Mouse (Mus musculus) skeletal muscle tissue, adult 2 months (tissue): ENCODE data around the gene Fggy.

Experiments
- DNase-seq: peaks from one replicate; pipeline ENCODE4 v3.0.0-alpha.2; 2012; ENCODE audit warnings: low read depth, low spot score

Fggy gene

DNA sequence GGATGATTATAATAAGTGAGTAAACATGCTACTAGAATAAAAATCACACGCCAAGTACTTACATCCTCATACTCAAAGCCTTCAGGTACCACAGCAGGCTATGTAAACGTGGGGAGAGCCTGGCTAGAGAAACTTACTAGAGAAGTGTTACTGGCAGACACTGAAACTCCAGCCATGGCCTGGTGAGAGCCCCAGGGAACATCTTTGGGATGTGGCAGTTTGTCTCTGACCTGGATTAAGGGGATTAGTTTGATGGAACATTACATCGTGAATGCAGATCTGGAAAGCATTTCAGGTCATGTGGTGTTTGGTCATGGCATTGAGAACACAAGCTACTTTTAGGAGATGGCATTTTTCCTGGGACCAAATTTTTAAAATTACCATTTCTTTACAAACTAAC is 303.3 kb downstream of the Fggy start:
- peak; percentile 53 for DNase-seq

DNA sequence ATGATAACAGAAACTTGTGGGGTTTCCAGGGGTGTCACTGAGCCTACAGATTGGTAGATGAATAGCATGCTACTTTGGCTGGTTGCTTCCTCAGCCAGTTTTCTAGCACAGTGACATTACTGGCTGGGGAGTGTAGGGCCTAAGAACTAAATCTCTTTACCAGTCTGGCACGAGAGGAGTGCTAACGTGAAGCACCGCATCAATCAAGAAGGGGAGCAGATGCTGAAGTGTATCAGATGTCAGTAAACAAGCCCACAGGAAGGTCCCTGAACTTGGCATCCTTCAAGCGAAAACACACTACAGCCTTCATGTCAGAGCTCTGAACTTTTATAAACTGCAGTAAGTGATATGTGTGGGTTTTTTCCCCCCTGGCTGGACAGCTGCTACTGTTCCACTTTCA is 303.8 kb downstream of the Fggy start:
- peak; percentile 93 for DNase-seq

DNA sequence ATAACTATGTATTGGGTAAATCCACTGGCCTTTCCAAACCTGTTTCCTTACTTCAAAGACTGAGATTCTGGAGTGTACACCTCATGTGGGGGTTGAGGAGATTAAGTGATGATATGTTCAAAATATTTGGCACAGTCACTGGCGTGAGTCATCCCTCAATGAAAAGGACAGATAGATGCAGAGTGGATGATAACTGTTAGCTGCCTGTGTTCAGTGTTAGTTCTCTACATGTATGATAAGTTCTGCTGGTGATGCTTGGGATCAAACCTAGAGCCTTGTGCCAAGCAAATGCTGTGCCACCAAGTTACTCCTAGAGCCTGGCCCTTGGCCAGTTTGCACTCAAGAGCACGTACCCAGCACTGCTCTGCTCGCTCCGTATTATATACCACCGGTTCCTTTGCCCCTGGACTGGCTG is 304.4 kb downstream of the Fggy start:
- peak; percentile 75 for DNase-seq

DNA sequence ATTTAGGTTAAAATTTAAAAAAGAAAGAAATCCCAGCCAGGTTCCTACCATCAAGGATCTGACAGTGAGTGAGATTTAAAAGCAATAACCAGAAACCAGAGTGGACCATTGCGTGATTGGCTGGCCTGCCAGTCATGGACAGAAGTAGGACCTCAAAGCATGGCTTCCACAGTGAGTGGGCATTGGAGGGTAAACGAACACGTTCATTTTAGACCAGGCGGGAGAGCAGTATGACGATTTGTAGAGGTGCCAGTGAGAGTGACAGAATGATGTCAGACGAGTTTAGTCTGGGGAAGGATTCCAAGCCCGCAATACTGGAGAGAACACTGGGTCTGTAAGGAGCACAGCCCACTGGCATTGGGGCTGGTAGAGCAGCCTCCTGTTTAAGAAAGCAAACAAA is 305.0 kb downstream of the Fggy start:
- no peak for DNase-seq

DNA sequence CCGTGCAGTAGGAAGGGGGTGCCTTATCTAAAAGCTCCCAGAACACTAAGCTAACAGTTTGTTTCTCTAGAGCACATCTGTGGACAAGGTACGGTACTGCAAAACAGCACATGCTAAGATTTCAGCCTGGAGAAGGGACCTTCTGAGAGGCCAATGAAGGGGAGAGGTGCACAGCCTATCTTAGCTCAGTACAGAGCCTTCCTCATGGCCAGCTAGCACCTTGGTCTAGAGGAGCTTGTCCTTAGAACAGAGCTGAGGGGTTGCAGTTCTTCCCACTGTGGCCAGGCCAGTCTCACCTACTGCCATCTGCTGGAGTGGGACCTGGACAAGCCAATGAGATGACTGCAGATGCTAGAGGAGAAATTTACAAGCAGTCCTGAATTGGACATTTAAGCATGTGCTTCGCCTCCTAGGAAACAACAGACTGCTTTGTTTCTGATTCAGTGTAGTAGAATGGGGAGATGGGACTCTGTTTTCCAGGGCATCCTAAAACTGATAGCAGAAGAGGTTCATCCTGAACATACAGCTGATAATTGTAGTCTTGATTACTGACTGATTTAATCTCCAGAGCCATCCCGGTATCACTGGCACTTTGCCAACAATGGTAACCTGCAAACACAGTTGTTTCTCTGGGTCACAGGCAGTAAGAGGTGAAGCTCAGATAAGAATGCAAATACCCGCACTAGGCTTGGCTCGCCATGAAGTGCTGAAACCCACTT is 305.6 kb downstream of the Fggy start:
- no peak for DNase-seq

DNA sequence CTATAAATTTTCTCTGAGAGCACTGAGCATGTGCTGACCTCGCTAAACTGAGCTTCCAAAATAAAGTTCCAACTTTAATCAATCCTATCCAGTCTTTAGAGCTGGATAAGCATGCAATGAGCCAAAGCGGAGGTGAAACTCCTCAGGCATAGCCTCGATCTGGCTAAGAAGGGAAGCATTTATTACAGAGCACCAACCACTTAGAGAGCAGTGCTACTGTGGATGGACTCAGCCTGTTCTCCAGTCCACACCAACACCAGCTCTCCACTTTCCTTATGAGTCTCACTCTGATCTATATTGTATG is 306.1 kb downstream of the Fggy start:
- DNase-seq, result no peak

DNA sequence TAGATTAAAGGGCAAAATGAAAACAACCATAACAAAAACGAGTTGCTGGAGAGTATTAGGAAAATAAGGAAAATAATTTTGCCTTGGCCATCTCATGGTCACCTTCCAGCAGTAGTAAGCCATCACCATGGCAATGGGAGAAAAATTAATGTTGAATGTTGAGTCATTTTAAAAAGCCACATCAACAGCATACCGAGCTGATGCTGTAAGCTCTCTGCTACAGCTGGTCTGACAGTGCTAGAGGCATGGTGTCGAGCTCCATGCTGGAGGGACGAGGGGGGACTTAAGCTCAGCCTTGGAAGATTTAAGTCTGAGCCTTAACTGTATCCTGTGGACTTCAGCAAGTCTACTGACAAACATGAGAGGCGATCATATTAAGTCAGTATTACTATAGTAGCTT is 307.9 kb downstream of the Fggy start:
- DNase-seq, result peak; percentile 38

DNA sequence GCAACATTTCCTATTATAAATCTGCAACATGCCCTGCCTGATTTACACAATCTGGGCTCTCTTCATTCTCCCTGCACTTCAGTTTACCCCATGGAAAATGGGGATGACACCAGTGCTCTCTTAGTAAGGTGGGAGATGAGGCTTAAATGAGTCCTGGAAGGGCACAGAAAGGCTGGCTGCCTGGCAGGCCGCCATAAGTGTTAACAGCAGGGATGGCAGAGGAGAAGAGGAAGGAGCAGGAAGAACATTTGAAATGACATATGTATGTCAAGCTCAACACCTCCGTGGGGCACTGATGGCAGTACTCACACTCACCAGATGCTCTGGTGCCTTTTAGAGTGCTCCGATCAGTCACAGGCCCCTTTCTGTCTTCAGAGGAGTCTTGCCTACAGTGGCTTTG is 308.6 kb downstream of the Fggy start:
- no peak for DNase-seq

DNA sequence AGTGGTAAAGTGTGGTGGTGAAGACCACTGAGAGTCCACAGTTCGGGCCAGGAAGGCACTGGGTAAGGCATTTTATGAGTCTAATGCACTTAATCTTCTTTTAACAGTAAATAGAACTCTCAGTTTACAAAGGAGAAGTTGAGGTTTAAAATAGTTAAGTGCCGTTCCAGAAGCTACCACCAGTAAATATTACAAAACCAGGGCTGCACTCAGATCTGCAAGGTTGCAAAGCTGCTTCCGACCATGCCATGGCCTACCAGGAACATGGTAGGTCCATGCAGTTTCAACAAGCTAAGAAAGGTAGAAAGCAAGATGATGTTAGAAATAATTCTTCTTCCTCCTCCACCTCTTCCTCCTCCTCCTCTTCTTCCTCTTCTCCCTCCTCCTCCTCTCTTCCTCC is 309.8 kb downstream of the Fggy start:
- no peak for DNase-seq

DNA sequence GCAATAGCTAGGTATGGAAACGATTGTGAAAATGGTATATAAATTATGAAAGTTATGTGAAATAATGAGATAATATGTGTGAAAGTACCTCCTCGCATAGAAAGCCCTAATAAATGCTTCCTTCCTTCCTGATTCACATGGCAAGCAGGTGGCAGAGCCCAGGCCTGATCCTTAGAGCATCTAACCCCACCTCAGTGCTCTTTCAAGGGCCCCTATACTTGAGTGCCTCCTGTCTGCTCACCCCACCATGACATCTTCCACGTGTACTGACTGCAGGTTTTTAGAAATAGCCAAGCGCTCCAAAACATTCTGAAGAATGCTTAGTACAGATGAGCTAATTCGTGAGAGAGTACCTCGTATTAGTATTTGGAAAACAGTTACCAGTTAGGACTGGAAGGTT is 311.0 kb downstream of the Fggy start:
- no peak for DNase-seq

DNA sequence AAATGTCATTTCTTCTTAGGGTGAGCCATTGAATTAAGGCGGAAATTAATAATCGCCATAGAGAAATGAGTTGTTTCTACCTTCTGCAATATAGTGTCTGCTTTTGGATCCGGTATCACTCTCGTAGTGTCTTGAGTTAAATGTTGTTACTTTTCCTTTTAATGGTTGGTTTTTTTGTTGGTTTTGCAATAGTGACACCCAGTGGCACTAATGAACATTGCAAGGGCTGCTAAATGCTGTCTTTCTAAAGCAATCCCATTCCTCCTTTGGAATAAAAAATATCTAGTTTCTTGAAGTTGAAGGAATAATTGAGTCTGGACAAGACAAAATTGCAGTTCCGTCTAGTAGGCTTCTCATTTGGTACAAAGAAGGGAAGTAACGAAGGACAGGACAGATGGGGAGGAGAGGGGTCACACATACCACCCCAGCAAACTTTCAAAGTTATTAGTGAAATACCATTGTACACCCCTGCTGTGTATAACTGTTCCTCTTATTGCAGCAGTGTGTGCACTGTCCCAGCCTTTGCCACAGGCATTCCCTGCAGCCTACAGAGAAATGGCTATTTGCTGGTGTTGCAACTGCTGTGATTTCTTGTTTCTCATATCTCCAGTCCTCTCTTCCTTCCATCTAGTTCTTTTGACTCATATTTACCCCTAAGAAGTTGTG is 314.0 kb downstream of the Fggy start:
- DNase-seq, result peak; percentile 40

DNA sequence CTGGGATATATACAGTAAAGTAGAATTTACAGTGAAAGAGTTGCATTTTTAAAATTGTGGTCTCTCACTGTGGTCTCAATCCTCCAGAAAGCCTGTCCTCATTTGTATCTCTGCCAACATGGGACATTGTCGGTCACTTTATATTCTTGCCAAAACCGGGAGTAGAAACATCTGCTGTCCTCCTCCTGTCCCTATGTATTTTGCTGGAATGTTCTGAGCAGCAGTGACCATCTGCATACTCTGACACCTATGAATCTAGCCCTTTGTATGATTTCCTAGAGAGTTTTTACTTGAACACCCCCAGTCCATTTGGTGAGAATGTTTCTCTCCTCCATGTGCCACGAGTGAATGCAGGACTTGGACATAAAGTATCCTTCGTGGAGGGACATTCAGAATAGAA is 318.6 kb downstream of the Fggy start:
- no peak for DNase-seq

DNA sequence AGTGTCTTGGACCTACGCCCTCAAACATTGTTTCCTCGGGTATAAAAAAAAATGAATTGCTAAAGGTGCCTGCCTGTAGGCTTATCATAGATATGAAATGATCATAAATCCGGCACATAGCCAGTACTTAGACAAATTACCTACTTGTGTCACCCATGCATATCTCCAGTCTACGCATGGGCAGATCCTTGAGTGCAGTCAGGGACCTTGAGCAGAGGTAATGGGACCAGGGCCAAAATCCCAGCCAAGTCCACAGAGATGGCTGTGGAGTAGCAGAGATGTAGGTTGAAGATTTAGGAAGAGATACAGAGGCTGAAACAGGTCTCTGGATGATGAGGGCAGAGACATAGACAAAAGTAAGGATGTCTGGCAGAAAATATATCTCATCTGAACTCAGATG is 320.1 kb downstream of the Fggy start:
- DNase-seq, result no peak

DNA sequence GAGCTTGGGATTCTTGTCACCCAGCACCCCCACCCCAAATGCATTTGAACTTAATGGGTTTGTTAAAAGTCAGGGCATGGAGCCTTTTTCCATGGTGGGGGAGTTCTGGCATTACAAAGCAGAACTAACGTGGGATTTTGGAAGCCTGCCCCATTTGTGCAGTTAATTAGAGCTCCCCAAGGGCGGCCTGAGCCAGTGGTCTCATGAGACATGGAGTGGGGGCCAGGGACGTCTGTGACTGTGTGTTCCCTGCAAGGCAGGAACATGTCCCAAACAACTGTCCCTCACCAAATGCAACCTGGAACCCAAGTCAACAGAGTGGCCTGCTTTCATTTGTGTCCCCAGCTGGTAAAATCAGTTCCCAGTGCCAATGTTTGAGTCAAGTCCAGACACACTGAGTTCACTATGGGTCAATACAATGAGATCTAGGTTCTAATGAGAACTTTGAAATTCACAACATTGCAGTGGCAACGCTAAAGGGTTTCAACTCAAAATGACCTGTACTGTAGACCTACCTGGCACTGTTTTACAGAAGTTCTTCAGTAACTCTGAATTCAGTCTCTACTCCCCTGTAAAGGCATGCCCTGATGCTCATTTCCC is 324.5 kb downstream of the Fggy start:
- DNase-seq, result no peak

DNA sequence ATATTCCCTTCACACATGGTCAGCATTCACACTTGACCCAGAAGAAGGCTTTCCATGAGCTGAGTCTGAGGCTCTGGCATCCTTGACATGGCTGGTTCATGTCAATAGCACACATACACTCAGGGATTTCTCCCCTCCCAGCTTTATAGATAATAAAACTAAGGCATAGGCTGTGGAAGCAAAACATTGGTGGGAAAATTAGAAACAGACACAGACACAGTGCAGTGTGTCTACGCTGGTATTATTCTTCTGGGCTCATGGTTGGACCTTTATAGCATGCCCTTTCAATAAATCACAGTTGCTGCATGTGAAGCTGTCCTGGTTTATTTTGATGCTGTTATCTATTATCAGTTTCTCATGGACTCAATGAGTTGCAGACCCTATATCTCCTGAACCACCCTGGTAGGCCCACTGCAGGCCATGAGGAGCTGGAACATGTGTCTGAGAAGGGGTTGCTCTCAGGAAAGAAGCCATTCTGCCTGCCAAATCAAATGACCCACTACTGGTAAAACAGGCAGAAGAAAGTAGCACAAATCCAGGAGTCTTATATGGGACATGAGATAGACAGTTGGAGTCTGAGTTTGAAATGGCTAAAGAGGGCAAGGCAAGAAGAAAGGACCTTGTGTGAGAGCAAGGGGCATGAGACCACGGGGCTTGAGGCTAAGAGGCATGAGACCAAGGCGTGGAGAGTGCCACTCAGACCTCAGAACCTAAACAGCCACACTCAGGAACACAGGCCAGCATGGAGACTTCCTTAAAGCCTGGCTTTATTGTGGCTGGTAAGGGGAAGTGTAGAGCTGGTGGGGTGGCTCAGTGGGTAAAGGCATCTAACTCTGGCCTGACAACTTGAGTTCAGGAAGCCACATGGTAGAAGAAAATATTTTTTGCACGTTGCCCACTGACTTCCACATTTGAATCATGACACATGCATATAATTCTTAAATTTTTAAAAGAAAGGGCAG is 327.2 kb downstream of the Fggy start:
- no peak for DNase-seq

DNA sequence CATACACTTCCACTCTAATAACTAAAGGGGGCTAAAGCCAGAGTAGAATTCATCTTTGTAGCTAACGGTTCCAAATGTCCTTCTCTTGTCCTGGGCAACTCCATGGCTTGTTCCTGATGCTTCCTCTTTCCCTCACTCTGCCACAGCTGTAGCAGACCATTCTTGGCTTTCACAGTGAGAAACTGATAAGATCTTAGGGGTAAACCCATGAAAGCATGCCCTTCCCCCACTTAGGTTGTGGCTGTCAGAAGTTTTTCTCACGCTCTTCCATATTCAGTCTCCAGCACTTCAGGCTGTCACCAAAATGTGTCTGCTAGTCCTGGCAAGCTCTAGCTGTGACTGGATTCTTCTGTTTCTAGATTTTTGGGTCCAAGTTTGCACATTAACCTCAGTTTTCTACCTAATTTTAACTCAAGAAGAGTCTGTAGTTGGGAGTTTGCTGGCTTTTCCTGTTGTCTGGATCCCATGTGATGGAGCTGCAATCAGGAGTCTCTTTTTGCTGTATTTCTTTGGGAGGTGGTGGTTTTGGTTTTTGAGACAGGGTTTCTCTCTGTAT is 338.0 kb downstream of the Fggy start:
- DNase-seq, result no peak

DNA sequence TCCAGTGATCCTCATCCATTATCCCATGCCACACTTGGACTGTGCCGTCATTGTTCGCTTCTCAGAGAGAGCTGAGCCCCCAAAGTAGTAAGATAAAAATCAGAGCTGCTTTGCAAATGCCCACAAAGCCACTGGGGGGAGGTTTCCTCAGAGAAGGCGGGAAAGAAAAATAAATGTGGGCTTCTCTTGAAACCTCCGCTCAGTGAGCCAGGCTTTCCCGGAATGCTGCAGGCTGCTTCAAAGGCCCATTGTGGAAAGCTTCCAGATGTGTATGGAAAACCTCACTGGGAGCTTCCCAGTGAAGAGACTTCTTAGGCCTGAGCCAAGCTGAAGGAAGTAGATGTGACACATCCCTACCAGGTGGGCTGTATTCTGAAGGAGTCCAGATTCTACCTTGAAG is 339.3 kb downstream of the Fggy start:
- DNase-seq, result no peak

DNA sequence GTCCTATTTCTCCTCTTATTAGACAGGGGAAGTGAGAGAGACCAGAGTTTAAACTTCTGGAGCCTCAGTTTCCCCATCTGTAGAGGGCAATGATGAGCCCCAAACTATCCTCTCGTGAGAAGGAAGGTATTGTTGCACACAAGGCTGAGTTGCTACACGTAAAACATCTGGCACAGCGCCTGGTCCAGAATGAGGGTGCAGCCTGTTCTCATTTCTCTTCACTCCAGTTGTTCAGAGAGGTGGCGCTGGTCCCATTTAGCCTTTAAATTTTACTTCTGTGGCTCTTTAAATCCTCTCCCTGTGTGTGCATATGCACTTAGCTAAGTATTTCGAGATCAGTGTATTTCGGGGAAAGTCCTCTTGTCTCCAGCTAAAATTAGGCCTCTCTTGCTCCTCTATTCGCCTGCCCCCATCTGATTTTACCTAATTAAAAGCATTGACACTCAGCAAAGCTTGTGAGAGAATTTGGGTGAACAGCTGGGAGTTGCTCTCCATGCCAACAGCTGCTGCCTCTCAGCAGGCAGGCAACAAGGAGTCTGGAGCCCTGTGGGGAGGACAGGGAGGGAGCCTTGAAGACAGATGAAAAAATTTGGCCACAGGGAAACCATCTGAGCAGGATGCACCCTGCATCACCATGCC is 340.0 kb downstream of the Fggy start:
- DNase-seq, result peak; percentile 7

DNA sequence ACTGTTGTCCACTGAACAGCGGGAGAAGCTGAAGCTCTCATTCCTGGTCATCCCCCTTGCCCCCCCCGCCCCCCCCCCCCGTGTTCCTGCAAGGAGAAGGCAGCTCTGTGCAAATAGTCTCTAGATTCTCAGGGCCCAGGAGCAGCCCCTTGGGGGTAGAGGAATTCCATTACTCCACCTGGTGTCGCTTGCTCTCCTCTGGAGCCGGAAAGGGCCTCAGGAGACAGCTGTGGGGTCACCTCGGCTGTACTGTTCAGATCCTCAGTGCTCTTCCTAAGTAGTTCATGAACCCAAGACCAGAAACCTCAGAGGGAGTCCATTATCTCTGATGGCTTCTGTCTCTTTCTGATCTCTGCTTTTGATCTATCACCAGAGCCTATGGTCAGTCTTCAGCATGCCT is 341.4 kb downstream of the Fggy start:
- DNase-seq, result no peak

DNA sequence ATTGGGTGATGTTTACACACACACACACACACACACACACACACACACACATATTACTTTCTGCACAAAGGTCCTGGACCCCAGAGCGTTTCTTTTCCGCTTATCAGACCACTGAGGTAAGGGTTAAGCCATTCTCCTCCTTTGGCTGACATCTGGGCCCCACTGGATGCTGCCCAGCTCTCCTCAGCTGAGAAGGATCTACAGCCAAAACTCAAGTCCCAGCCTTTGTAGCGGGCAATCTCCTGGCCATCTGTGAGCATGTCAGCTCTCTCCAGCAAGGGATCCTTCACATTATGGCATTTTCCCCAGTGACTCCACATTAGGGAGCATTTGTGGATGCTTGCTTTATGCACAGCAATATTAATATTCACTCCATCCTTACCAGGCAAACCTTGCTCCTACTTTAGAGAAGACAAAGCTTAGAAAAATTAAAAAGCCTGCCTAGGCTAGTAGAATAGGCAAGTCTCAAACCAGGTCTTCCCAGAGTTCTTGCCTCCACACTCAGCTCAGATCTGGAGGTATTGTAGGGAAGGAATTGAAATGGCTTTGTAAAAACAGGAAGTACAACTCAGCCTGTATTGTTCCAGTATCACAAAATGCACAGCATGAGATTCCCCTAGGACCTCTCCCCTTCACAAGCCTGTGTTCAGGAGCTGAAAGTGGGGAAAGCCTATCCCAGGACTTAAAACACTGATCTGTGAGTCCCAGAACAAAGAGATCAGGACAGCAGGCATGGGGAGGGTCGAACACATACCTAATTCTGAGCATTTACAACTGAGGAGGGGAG is 342.8 kb downstream of the Fggy start:
- no peak for DNase-seq

DNA sequence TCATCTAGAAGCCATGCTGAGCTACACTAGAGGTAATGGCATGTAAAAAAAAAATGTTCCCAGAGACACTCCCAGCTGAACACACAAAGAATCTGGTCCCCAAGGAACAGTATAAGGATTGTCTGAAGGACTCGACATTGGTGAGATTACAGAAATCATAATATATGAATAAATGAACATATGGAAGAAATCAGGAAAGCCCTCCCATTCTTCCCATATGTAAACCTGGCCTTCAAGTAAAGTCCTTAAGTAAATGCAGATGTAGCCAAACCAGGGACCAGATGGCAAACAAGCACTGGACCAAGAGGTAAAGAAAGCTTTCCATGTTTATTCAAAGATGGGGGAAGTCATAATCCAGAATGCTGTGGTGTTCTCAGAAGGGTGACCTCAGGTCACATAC is 343.5 kb downstream of the Fggy start:
- DNase-seq, result no peak
